Mouse (Mus musculus) hindbrain, embryonic 13.5 days (tissue): ENCODE results near the gene Phactr2. TPM values are rescaled to one million over a fixed set of nuclear protein-coding genes. Genes with fewer than 3 reads are reported as not detected.

Experiments used
- ATAC-seq: fragments of 200-750 bp; cut with Nextera tagmentation; 2 replicates; pipeline ENCODE4 v1.8.0; 2017; ENCODE audit warnings: moderate TSS enrichment; ENCODE audit not compliant: low FRiP score
- H3K27ac ChIP-seq: fragments of 300-500 bp; sonication (generic); 2 replicates; pipeline ENCODE4 v1.5.1; 2015; ENCODE audit warnings: inconsistent platforms, mild to moderate bottlenecking, moderate library complexity
- H3K27me3 ChIP-seq: fragments of 300-500 bp; sonication (generic); 2 replicates; pipeline ENCODE4 v1.6.1; 2015; ENCODE audit warnings: mild to moderate bottlenecking, inconsistent platforms
- H3K36me3 ChIP-seq: fragments of 300-500 bp; sonication (generic); 2 replicates; pipeline ENCODE4 v1.6.1; 2015; ENCODE audit warnings: mild to moderate bottlenecking, inconsistent platforms
- H3K4me1 ChIP-seq: fragments of 300-500 bp; sonication (generic); replicated peaks from 2 replicates; pipeline ENCODE4 v1.6.1; 2015; ENCODE audit warnings: inconsistent platforms
- H3K4me2 ChIP-seq: fragments of 300-500 bp; sonication (generic); 2 replicates; pipeline ENCODE4 v1.6.1; 2015; ENCODE audit warnings: inconsistent platforms, mild to moderate bottlenecking, moderate library complexity
- H3K4me3 ChIP-seq: fragments of 300-500 bp; sonication (generic); 2 replicates; pipeline ENCODE4 v1.5.1; 2015; ENCODE audit warnings: mild to moderate bottlenecking, inconsistent platforms
- H3K9ac ChIP-seq: fragments of 300-500 bp; sonication (generic); 2 replicates; pipeline ENCODE4 v1.6.1; 2015; ENCODE audit warnings: mild to moderate bottlenecking, inconsistent platforms
- H3K9me3 ChIP-seq: fragments of 300-500 bp; sonication (generic); 2 replicates; pipeline ENCODE4 v1.6.1; 2016; ENCODE audit warnings: inconsistent platforms
- WGBS: fragments of 180-500 bp; shearing (Covaris S2); methylation state at CpG from one replicate; pipeline ENCODE4 v1.1.7; 2015; 5-methylcytosine and 5-hydroxymethylcytosine counted together
- polyA plus RNA-seq: library from polyadenylated mRNA; unstranded; fragments of >200 nt; fragmentation: Nextera tagmentation; extraction: Ambion mirVana; gene quantifications from 2 replicates; pipeline ENCODE4 v1.2.1, GENCODE M21; 2015

Phactr2 gene
- polyA plus RNA-seq, 1 experiment from 2014 or later = 7.8 TPM

DNA sequence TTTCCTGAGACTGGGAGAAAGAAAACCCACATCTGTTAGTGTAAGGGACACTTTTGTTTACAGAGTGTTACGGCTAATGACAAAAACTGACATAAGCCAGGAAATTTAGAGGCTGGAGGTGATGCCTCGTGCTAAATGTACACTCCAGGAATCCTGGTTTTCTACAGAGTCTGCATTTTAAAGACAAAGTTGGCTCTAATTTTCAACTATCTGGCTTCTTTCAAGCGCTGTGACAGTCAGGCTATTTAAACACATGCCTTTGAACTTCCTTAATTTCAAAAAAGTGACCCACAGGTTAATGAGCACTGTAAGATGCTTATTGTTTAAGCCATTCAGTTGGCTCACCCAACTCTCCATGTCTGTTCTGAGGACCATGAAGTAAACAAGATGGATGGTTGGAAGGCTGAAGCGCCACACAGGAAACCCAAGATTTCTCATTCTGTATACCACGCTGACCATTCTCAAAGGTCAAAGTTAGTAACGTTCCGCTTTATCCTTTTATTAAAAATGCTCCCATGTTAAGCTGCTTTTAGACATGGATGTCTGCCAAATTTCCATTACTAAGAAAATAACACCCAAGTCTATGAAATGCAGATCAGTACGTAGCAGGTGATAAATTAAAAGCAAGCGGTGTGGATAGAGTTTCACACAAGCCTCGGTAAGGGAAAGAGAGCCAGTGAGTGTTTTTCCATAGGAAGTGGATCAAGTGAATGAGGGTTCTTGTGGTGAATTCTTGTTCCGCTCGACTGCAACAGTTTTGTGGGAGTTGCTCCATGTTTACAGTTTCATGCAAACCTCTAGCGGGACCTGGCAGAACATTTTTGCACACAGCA is 97.6 kb downstream of the Phactr2 start:
- WGBS = 63% methylated on average over 13 of the region's 13 CpGs
- ATAC-seq = no peak
- no peak overlapping the region for H3K4me3 ChIP-seq

DNA sequence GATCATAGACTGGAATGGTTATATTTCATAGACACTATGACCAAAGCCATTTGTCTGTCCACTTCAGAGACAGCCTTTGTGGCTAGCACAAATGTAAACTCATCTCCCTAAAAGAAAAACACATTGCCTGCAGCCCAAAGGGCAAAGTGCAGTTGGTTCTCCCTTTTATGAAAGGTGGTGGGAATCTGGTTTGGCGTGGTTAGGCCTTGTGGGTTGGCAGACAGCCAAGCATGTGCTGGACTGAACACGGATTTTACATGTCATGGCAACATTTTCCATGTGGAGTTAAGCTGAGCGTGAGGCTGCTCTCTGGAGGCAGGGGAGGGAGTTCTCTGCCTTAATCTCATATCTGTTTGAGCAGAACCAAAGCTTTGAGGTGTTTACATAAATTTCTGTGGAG is 98.4 kb downstream of the Phactr2 start:
- no peak for ATAC-seq
- no peaks in the 10 kb centered on the region for H3K9me3 ChIP-seq
- no peak overlapping the region for H3K4me3 ChIP-seq
- H3K4me1 ChIP-seq = no peaks in the 10 kb centered on the region; the same call in 1 of the 2 replicates
- no peaks in the 10 kb centered on the region for H3K27me3 ChIP-seq
- WGBS = 52% methylated on average over 3 of the region's 3 CpGs
- no peaks in the 10 kb centered on the region for H3K36me3 ChIP-seq
- no peak overlapping the region for H3K9ac ChIP-seq
- H3K27ac ChIP-seq = no peak overlapping the region
- no peak overlapping the region for H3K4me2 ChIP-seq

More for the DNA sequence above, 97.6 kb downstream of the Phactr2 start:
- Histone ChIP-seq H3K4me1 (no peaks in the 10 kb centered on the region; the same call in 1 of the 2 replicates), H3K27ac (no peak overlapping the region), H3K27me3 (no peaks in the 10 kb centered on the region), H3K4me2 (no peak overlapping the region), H3K9me3 (no peaks in the 10 kb centered on the region), H3K36me3 (no peaks in the 10 kb centered on the region), H3K9ac (no peak overlapping the region)

DNA sequence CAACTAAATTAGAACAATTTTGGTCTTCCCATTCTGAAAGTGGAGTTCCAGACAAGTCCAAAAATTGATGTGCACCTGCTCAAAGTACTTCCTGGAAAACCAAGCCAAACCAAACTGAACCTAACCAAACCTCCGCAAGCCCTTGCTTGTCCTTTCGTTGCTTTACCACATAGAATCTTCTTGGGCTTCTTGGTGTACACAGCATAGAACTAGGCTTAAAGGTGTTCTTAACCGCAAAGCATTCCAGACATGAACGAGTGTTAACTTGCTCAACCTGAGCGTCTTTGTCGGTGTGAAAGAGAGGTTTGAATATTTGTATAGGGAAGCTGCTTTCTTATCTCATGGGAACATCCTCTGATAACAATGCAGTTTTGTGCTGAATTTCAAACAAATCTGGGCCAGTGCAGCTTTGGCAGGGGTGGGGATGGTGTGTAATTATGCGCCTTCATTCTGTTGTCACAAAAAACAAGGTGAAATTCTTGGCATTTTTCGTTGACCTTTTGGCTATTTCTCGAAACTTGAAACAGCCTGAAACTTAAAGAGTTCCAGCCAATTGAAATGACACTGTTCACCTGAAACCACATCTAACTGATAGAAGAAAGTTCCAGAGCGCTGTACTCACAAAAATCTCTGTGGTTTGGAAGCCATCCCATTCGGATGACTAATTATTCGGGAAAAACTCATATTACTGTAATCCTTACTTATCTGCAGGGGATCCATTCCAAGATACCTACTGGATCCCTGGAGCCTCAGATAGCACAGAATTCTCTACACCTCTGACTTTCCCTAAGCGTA is 104.4 kb downstream of the Phactr2 start:
- Histone ChIP-seq H3K4me2 (no peak overlapping the region), H3K27me3 (no peaks in the 10 kb centered on the region), H3K9ac (no peak overlapping the region), H3K27ac (no peak overlapping the region), H3K9me3 (no peaks in the 10 kb centered on the region), H3K4me1 (no peaks in the 10 kb centered on the region; the same call in 1 of the 2 replicates), H3K4me3 (no peak overlapping the region), H3K36me3 (no peaks in the 10 kb centered on the region)
- ATAC-seq = no peak
- 88% methylated on average over 13 of the region's 13 CpGs for WGBS

DNA sequence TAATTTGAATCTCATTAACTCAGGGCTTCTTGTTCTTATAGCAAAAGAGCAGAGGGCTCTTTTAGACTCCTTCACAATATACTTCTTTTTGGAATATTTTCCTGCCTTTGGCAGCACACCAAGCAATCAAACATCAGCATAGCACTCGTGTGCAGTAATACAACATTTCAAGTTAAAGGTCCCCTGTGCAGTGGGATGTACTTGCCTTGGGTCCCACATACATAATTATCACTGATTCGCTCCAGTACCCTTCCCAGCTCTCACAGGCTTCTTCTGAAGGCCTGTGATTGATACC is 110.0 kb downstream of the Phactr2 start:
- no peak overlapping the region for H3K27ac ChIP-seq
- no peak for ATAC-seq
- H3K27me3 ChIP-seq = no peaks in the 10 kb centered on the region
- 66% methylated on average over 2 of the region's 2 CpGs for WGBS
- no peak overlapping the region for H3K9ac ChIP-seq
- H3K36me3 ChIP-seq = no peaks in the 10 kb centered on the region
- no peaks in the 10 kb centered on the region for H3K4me1 ChIP-seq
- no peaks in the 10 kb centered on the region for H3K9me3 ChIP-seq
- H3K4me3 ChIP-seq = no peak overlapping the region
- no peak overlapping the region for H3K4me2 ChIP-seq

DNA sequence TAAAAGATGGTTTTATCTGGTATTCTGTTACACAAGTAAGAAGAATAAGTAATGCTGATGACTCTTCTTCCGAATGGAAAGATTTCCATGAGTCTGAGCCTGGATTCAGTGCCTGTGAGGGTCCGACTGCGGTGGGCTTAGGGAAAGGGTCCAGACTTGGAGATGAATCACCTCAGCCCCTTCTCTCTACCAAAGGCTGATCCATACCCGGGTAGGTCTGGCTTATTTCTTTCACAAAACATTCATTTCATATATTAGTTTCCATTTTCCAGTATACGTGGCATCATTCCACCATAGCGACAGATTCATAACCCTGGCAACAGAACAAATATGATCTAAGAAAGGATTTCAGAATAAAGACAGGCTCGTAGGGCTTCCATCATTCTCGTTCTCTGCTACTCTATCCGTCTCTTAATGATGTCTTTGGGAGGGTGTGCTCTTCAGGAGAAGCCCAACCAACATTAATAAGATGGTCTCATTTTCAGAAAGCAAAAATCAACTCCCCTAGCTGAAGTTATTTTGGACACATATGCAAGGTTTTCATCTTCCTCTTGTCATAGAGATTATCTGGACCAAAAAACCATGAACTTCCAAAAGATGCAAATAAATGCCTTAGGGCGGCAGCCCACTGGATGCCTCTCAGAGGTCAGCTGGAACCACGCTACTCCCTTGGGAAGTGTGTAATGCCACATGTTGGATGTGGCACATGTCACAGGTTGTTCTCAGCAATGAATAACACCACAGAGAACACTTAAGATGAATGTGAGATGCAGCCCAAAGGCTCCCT is 110.5 kb downstream of the Phactr2 start:
- H3K4me1 ChIP-seq = 0 out of 2 replicates have a peak, but pooled peaks cover 2% of the 10 kb centered on the region
- H3K36me3 ChIP-seq = no peaks in the 10 kb centered on the region
- H3K4me3 ChIP-seq = no peak overlapping the region
- H3K27ac ChIP-seq = no peak overlapping the region
- H3K27me3 ChIP-seq = no peaks in the 10 kb centered on the region
- no peak overlapping the region for H3K9ac ChIP-seq
- ATAC-seq = no peak
- 88% methylated on average over 11 of the region's 11 CpGs for WGBS
- no peak overlapping the region for H3K4me2 ChIP-seq
- H3K9me3 ChIP-seq = no peaks in the 10 kb centered on the region

DNA sequence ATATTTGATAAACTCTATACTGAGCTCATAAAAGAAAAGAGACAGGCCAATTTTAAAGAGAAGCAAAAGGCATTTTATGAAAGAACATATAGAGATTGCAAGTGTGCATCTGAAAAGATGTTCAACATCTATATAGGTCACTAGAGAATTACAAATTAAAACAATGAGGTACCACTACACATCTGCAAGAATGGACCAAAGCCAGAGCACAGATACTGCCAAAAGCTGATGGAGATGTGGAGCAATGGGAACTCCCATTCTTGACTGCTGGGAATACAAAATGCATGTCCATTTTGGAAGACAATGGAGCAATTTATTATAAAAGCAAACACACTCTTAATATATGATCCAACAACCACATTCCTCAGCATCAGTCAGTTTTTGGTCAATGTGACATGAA is 113.3 kb downstream of the Phactr2 start:
- Histone ChIP-seq H3K27me3 (no peaks in the 10 kb centered on the region), H3K9me3 (no peaks in the 10 kb centered on the region), H3K4me2 (no peak overlapping the region), H3K4me1 (0 out of 2 replicates have a peak, but pooled peaks cover 4% of the 10 kb centered on the region), H3K36me3 (no peaks in the 10 kb centered on the region), H3K27ac (no peak overlapping the region), H3K4me3 (no peak overlapping the region), H3K9ac (no peak overlapping the region)
- ATAC-seq = no peak

DNA sequence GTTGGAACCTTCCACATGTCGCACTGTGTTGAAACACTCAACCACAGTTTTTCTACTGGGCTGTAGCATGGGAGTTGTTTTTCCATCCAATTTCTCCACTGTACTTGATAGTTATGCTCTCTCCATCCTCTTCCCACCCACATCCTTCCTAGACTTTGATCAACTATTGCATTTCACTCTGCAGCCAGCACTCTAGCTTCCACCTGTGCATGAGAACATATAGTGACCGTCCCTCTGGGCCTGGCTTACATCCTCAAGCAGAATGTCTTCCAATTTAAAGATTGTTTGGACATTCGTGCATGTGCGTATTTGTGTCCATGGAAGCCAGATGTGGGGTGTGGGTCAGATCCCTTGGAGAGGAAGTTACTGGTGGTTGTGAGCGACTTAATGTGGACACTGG is 114.4 kb downstream of the Phactr2 start:
- Histone ChIP-seq H3K9me3 (no peaks in the 10 kb centered on the region), H3K27me3 (no peaks in the 10 kb centered on the region), H3K4me3 (no peak overlapping the region), H3K9ac (no peak overlapping the region), H3K4me2 (no peak overlapping the region), H3K4me1 (0 out of 2 replicates have a peak, but pooled peaks cover 4% of the 10 kb centered on the region), H3K27ac (no peak overlapping the region), H3K36me3 (no peaks in the 10 kb centered on the region)
- 90% methylated on average over 5 of the region's 5 CpGs for WGBS
- ATAC-seq = no peak

DNA sequence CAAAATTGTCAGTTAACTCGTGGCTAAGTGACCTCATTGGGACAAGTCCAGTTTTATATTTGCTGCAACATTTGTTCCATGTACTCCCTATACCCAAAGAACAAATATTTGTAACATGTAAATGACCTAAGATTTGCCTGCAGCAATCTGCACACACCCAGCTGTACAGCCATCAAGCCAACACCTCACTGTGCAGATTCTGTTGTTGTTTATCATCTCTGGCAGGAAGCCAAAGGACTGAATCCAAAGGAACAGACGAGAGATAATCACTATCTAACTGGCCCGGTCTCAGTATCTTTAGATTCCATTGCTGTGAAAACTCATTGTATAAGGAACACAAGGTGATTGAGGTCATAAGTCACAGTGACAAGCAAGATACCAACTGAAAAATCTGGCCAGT is 115.5 kb downstream of the Phactr2 start:
- H3K36me3 ChIP-seq = no peaks in the 10 kb centered on the region
- no peak overlapping the region for H3K4me3 ChIP-seq
- H3K27me3 ChIP-seq = no peaks in the 10 kb centered on the region
- ATAC-seq = 0 out of 2 replicates have a peak, but pooled peaks have one; percentile 24
- H3K4me2 ChIP-seq = no peak overlapping the region
- H3K9me3 ChIP-seq = no peaks in the 10 kb centered on the region
- no peak overlapping the region for H3K27ac ChIP-seq
- WGBS = 41% methylated on average over 3 of the region's 3 CpGs
- H3K4me1 ChIP-seq = 0 out of 2 replicates have a peak, but pooled peaks cover 4% of the 10 kb centered on the region
- H3K9ac ChIP-seq = no peak overlapping the region

DNA sequence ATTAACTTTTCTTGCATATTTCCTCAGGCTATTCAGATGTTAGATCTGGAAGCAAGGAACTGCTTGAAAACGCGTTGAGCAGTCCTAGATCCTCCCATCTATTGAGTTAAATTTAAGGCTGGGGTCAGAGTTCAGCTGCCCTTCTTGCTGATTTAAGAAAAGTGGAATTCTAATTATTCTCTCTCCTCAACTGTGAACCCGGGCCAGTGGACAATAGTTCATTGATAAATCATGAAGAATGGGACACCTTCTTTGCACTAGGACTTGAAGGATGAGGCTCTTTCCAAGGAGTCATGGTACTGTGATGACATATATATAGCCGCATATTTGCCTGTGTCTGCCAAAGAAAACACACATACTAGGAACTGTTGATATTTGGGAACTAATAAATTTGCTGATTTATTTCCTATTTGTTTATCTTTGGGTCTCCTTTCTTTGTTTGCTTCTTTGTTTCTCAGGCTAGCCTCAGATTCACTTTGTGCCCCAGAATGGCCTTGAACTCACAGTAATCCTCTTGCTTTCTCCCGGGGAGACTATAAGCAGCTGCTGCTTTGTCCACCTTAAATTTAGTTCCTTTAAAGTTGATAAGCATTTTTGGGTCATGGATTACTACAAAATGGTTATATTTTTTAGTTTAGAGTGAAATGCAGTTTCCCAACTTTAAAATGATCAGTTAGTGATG is 127.5 kb downstream of the Phactr2 start:
- H3K9me3 ChIP-seq = no peaks in the 10 kb centered on the region
- WGBS = 38% methylated on average over 5 of the region's 5 CpGs

DNA sequence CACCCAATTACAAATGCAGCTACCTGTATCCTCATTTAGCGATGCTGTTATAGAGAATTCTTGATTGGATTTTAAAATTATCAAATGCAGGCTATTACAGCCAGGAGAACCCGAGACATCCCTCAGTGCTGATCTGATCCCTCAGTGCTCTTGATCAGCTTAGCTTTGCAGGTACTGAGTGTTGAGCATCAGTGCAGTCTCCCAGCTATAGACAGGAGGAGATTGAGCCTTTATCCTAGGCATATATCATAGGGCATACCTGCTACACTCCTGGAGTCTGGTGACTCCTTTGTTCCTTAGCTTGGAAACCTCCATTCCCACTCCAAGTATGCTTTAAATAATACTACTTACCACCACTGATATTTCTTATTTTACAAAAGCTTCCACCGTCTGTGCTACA is 133.6 kb downstream of the Phactr2 start:
- Histone ChIP-seq H3K36me3 (no peaks in the 10 kb centered on the region), H3K27me3 (no peaks in the 10 kb centered on the region), H3K27ac (no peak overlapping the region), H3K4me3 (no peak overlapping the region), H3K4me1 (peaks cover 10% of the 10 kb centered on the region), H3K9ac (no peak overlapping the region), H3K4me2 (no peak overlapping the region), H3K9me3 (no peaks in the 10 kb centered on the region)
- 86% methylated on average over 3 of the region's 3 CpGs for WGBS
- ATAC-seq = no peak

More for the DNA sequence above, 127.5 kb downstream of the Phactr2 start:
- no peak overlapping the region for H3K4me3 ChIP-seq
- no peak overlapping the region for H3K4me2 ChIP-seq
- ATAC-seq = no peak
- H3K27me3 ChIP-seq = no peaks in the 10 kb centered on the region
- no peak overlapping the region for H3K9ac ChIP-seq
- no peaks in the 10 kb centered on the region for H3K36me3 ChIP-seq
- no peaks in the 10 kb centered on the region for H3K4me1 ChIP-seq
- no peak overlapping the region for H3K27ac ChIP-seq

DNA sequence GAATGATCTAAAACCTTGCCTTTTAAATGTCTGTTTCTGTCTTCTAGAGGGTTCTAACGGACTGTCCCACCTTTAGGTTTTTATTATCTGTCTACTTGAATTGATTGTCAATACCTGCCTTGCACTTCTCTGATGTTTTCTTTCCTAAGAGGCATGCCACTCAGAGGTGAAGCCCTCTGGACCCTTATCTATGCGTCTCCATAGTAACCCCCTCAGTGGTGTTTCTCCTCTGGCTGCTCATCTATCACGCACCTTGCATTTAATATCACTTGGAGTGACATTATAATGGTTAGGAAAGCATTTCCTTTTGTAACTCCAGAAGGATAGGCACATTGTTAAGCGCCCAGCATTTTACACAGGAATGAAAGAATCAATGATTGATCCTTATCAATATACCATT is 137.2 kb downstream of the Phactr2 start:
- H3K36me3 ChIP-seq = no peaks in the 10 kb centered on the region
- H3K9me3 ChIP-seq = no peaks in the 10 kb centered on the region
- peaks cover 10% of the 10 kb centered on the region for H3K4me1 ChIP-seq
- H3K4me2 ChIP-seq = no peak overlapping the region
- WGBS = 56% methylated on average over 4 of the region's 4 CpGs
- 0 out of 2 replicates have a peak, but pooled peaks have one; percentile 53 for ATAC-seq
- H3K27ac ChIP-seq = peak overlapping the region; percentile 35
- no peak overlapping the region for H3K9ac ChIP-seq
- no peaks in the 10 kb centered on the region for H3K27me3 ChIP-seq
- H3K4me3 ChIP-seq = no peak overlapping the region

DNA sequence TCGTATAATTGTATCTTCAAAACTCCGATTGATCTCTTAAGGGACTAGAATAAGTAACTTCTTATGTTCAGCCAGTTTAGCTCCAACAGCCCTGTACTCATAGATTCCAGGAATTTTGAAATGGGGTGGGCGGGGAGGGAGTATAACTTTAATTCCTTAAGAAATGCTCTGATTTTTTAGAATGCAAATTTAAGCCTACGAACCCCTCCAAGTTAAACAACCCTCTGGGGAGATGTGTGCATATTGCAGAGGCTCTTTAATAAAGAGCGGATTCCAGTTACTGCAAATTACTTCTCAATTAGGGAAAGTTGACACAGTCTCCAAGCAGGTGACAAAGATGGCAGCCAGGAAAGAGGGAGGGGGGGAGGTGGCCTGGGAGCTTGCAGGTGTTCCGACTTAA is 138.4 kb downstream of the Phactr2 start:
- Histone ChIP-seq H3K4me1 (peaks cover 10% of the 10 kb centered on the region), H3K36me3 (no peaks in the 10 kb centered on the region), H3K4me2 (no peak overlapping the region), H3K4me3 (no peak overlapping the region), H3K9ac (no peak overlapping the region), H3K27ac (no peak overlapping the region), H3K27me3 (no peaks in the 10 kb centered on the region), H3K9me3 (no peaks in the 10 kb centered on the region)
- no peak for ATAC-seq
- WGBS = 65% methylated on average over 6 of the region's 6 CpGs
